Mouse (Mus musculus): ENCODE results near the gene Dnah6.

The Dnah6 gene

DNA sequence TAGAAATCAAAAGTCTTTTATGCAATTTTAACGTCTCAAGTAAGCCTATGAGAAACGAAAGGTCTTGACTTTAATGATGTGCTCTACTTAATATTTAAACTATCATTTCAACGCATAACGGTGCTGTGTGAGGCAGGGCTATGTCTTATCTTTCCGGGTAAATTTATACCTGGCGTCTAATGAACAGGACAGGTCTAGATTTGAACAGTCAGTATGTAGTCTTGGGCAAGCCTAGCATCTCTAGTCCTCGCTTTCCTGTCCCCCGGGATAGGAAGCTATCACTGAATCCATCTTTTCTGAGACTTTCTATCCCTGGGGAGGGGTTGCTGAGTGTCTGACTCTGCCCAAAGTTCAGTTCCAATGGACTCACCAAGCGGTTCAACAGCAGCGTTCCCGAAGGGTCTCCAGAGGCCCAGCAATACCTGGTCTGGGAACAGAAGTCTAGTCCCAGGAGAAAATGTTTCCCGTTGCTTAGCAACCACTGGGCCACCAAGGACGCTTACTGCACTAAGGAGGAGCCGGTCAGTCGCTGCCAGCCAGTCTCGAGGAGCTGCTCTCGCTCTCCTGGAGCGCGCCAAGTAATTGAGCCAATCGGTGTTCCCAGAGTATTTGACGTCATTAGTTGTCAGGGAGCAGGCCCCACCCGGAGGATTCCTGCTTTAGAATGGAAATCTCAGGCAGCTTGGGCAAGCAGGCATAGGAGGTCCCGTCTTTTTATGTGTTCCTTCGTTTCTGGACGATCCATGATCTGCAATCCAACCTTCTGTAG is at the start of gene Dnah6:
Dnah6 (minus strand) TSS at position 463 of the 769 bp plus-strand sequence.
- in situ Hi-C loops (cut with MboI, MseI): loop anchor here (5.0 kb wide), 1 partner anchor 179 kb away; no protein-coding TSS in a partner anchor

DNA sequence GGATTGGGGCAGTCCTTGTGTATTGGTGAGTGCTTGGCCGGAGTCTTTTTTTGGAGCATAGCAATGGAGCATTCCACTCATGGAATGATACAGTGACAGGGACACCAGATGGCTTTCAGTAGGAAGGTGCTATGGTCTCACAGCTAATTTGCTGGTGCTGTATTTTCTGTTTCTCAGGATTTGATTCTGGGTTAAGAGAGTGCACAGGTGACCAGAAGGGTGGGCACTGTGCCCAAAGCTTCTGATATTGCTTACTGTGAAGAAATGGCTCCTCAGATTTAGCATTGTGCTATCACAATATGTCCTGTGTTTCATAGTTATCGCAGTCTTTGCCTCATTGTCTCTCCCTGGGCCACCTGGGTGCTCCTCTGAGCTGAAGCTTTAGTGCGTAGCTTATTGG is 47.9 kb upstream of the Dnah6 start:
- in situ Hi-C loops (cut with MboI, MseI): no loop called here

DNA sequence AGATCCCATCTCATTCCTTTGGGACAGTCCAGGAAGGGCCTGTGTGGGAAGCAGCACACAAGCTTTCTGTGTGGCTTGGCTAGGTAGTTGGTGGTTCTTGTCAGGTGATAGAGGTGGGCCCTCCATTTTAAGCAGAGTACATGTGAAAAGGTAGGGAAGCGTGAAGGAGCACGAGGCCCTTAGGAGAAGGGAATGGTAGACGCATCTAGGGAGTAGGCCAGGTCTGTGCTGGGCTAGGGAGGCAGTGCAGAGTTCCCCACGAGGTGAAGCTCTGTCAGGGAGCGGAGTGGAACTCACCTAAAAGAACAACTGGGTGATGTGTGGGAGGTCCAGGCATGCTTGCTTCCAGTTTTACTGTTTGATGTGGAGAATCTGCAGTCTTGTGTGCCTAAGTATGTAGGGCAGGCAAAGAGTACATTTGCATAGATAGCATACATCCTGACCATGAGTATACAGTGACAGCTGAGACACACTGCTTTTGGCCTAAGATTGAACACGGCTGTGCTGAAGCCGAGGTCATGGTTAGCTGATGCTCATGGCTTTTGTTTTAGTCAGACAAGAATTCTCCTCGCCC is 46.4 kb upstream of the Dnah6 start:
- in situ Hi-C loops (cut with MboI, MseI): no loop called here

DNA sequence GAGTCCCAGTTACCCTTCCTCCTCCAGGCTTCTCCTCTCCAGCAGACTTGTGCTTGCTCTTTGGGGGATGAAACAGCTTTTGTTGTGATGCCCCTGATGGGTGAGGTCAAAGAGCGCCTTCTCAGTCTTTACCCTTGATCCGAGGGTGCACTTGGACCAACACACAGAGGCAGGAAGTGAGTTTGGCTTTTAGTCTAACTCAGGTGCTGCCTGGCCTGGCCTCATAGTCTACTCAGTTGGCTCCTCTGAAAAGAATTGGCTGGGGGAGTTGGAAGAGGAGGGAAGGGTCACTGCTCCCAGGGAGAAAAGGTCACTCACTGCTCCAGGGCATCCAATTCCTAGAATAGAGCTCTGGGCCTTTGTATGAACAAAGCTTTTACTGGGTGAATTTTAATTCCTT is 43.4 kb upstream of the Dnah6 start:
- in situ Hi-C loops (cut with MboI, MseI): no loop called here

DNA sequence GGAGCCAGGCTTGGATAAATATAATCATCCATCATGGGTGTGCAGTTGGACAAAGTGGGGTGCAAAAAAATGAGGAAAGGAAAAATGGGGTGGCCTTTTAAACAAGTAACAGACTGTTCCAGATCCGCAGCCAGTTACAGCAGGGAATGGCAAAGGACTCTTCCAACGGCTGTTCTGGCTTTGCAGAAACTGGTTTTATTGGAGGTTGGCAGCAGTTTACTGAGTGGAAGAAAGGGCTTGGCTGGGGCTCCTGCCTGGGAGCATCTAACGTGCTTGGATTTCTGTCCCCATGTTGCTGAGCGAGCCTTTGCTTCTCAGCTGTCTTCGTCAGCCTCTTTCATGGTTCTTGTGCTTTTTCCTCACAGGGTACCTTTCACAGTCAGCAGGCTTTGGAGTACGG is 38.7 kb upstream of the Dnah6 start:
- in situ Hi-C loops (cut with MboI, MseI): no loop called here

DNA sequence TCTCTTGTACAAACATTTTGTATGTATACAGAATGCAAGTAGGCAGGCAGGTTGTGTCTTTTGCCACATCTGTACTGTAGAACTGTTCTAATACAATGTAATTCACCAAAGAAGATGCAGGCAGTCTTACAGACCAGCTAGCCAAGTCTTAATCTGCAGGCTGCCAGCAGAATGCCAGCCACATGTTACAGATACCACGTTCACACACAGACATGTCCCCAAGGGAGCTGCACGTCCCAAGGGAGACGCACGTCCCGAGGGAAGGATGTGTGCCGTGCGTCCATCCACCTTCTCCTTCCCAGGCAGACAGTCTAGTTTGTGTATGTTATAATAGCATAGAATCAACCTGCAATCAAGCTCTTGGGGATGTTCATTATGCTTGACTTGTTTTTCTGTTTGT is 35.6 kb upstream of the Dnah6 start:
- in situ Hi-C loops (cut with MboI, MseI): no loop called here

DNA sequence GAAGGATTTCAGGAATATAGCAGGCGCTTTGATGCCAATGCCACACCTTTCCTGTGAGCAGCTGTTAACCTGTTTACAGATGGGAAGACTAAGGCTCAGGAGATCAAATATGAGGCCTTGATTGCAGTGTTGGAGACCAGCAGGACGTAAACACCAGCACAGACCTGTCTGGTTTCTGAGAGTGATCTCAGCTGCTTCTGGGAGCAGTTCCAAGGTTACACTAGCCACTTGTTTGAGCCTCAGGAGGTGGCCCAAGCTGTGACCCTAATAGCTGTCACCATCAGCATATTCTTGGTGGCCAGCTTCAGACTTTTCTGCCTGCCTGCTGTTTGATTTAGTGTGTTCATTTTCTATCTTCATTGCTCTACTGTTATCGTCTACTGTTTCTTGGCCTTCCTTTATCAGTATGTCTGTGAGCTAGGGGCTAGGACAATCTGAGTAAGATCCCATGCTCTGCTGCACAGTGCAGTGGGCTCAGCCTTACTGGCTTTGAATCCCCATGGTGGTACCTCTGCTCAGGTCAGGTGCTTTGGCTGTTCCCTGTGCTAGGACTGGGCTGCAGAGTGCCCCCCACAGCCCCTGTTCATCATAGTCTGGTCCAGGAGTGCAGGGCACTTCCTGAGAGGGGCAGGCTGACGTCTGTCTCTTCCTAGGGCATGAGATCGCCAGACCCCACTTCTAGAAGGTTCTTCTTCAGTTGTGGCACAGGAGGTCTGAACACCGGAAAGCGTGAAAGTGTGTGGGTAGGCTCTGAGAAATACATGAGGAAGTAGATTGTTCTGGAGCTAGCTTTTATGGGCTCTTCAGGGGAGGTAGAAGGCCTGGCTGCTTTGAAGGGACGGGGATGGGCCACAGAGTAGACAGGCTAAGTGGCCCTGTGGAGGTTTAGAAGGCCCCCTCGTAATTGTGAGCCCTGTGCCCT is 33.1 kb upstream of the Dnah6 start:
- in situ Hi-C loops (cut with MboI, MseI): no loop called here

DNA sequence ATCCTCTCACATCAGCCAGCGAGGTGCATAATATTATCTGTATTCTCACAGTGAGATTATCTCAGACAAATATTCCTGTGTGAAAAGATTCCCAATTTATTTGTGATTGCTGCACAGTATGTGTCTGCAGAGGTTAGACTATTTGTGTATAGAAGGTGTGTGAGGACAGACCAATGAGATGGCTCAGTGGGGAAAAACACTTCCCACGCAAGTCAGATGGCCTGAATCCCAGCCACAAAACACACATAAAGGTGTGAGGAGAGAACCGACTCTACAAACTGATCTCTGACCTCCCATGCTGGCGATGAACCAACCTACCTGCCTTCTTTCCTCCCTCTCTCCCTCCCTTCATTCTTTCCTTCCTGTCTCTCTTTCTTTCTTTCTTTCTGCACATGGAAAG is 32.1 kb upstream of the Dnah6 start:
- in situ Hi-C loops (cut with MboI, MseI): no loop called here

DNA sequence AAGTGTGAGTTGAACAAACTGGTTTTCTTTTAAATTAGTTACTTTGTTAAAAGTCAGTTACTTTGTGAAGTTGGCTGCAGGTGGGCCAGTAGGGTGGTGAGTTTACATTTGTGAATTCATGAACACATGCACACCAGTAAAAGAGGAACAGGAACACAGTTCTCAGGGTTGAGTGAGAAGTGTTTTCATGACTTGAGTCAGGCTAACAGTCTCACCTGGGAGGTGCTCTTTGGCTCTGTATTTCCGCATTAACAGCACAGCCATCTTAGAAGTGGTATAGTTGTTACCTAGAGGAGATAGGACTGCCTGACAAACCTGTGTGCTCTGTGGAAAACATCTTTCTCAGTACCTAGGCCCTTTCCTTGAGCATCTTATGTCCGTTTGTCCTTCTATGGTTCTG is 31.6 kb upstream of the Dnah6 start:
- in situ Hi-C loops (cut with MboI, MseI): no loop called here

DNA sequence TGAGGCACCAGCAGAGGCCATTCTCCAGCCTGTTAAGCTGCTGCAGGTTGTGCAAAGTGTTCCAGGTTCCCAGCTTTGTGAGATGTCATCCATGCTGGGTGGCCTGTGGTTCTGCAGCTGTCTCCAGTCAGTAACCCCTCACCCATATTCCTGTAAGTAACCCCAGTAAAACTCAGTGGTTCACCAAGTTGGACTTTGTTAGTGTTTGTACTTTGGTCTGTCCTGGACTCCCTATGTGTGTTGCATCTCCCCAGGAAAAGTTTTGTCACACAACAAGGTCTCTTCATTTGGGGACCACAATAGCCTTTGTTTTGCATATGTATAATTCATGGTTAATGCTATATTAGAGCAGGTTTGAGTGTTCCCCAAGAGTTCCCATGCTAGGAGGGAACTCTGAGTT is 30.9 kb upstream of the Dnah6 start:
- in situ Hi-C loops (cut with MboI, MseI): no loop called here

DNA sequence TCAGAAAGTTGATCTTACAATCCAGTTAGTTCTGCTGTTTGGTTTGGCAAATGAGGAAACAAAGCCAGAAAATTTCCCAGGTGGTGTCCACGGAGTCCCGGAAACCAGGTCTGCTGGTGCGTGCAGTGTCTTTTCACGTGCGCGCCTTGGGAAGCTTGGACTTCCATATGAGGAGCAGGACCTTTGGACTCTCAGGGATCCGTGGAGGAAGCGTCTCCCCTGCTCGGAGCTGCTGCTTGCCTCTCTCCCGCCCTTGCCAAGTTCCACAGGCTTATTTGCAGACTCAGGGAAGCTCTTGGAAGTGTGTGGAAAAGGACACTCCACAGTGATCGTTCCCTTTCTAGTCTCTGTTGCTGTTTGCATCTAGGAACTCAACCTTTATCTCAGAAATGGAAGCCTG is 29.9 kb upstream of the Dnah6 start:
- in situ Hi-C loops (cut with MboI, MseI): no loop called here

DNA sequence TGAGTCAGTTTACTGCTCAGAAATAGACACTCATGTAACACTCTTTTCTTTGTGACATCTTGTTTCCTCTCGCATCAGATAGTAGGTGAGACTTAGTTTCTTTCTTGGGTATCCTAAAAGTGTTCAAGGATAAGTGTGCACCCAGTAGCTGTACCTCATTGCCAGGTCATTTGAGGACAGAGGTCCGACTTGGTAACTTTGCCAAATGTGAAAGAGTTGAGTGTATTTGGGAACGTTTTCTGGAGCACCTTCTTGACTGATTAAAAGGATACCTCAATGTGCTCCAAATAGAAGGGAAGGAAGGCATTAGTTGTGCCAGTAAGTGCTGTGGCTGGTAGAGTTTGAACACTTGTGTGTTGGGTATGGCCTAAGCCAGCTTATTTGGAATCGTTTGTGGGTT is 28.4 kb upstream of the Dnah6 start:
- in situ Hi-C loops (cut with MboI, MseI): no loop called here

DNA sequence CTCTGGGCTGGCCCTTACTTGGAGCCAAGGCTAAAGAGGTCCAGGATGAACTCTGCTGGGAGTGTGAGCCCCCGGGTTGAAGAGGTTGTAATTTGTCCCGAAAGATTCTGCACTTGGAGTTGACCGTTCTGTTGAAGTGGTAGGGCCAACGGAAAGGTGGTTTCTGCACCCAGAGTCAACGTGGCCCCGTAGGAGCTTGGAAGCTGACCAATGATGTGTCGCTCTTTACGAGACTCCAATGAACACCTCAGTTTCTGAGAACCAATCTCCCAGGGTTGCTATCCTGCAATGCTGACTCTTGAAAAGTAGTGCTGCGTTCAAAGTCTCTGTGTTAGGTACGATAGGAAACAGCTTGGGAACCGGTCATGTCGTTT is 27.6 kb upstream of the Dnah6 start:
- in situ Hi-C loops (cut with MboI, MseI): no loop called here

DNA sequence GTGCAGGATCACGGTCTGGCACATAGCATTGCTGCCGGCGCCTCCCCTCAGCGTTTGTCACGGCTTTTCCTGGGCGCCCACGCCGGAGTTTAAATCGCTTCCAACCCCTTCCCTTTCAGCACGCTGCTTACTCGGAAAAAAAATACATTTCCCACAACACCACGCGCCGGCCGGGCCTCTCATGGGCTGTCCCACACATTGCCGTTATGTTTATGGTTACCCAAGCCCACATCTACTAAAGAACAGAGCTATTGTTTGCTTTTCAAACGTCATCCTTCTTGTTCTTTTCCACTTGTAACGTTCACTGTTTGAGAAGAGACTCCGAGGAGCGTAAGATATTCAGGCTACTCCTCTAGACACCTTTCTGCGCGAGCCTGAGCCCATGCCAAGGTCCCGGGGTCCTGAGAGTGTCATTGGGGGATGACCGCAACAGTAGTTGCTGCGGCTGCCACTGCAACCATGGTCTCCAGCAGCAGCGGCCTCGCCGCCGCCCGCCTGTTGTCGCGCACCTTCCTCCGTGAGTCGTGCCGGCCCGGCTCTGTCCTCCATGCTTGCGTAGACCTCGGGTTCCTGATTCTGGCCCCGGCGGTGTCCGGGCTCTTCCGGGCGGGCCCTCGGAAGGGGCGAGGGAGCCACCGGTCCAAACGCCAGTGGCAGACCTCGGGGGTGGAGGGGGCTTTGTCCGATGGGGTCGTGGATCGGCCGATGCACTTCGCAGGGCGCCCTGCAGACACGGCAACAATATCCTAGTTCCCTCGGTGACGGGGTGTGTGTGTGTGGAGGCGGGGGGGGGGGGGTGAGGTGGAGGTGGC is 27.0 kb upstream of the Dnah6 start, which contains the start of gene Suclg1:
Suclg1 (plus strand) TSS at position 146 of the 812 bp plus-strand sequence.
- in situ Hi-C loops (cut with MboI, MseI): no loop called here

DNA sequence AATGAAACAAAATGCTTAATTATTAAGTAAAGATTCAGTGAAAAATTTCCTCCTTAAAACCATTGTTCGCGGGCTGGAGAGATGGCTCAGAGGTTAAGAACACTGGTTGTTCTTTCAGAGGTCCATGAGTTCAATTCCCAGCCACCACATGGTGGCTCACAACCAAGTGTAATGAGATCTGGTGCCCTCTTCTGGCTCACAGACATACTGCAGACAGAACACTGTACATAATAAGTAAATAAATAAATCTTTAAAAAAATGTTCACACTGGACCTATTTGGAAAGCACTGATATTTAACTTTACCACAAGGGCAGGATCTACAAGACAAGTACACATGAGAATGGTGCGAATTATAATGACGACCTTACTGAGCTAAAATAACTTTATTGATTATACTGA is 26.0 kb upstream of the Dnah6 start:
- in situ Hi-C loops (cut with MboI, MseI): no loop called here

DNA sequence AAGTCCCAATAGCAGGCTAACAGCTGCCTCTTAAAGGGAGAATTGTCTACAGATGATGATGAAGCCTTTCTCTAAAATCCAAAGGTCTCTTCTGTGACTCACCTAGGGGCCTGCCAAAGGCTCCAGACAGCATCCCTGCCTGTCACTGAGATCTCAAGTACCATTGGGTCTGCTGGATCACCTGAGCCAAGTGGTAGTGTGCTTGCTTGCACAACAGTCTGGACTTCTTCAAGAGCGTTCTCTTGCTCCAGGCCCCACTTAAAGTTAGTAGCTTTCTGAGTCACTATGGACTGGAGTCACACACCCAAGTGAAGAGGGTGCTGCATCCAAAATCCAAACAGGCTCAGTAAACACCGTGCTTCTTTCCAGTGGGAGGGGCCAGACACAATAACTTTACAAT is 25.4 kb upstream of the Dnah6 start:
- in situ Hi-C loops (cut with MboI, MseI): no loop called here

DNA sequence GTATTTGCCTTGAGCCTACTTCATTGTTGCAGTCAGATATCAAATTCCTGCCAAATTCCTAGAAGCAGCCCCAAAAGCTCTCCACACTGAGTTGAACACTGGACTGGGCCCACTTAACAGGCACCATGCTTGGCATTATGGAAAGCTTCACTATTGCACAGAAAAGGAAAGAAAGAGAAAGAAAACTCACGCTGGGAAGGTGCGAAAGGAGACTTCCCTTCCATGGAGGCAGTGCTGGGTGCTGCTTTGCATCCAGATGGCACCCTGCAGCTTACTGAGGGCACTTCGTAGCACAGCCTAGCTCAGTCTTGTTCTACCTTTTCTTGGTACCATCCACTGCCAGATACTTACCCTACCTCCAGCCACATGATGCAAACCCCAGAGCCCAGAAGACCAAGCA is 14.2 kb upstream of the Dnah6 start:
- in situ Hi-C loops (cut with MboI, MseI): no loop called here

DNA sequence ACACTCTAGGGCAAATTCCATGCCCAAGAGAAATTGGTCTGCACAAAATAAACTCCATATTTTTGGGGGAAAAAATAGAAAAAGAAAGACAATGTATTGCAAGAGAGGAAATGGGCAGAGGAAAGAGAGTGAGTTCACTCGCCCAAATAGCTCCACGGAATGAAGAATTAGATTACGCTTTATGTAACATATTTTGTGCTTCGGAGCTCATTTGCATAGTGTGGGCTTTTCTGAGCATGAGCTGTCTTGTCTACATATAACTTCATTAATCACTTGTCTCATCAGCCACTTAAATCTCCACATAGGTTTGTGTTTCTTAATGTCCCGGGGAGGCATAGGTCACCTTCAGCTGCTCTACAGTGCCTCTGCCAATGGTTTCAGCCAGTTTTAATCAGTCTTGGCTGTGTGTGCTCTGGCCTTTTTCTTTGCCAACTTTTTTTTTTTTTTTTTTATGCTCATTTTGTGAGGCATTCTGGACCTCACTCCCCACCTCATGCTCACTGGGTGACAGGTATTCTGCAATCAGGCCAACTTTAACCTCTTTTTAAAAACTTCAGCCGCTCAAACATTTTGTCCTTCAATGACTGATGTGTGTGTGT is 12.9 kb upstream of the Dnah6 start:
- in situ Hi-C loops (cut with MboI, MseI): no loop called here

DNA sequence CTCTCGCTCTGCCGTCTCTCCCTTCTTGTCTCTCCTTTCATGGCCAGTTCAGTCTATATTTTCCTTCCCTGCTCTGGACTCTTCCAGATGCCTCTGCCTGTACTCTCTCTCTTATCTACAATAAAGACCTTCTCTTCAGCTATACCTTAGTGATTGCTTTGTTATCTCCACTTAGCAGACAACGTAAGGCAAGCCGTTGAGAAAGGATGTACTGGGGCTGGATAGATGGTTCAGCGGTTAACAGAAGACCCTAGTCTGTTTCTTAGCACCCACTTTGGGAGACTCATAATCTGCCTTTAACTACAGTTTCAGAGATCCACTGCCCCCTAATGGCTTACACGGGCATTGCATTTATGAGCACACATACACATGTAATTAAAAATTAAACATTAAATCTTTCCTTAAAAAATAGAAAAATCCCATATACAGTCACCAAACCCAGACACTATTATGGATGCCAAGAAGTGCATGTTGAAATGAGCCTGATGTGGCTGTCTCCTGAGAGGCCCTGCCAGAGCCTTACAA is 11.8 kb upstream of the Dnah6 start:
- in situ Hi-C loops (cut with MboI, MseI): no loop called here

DNA sequence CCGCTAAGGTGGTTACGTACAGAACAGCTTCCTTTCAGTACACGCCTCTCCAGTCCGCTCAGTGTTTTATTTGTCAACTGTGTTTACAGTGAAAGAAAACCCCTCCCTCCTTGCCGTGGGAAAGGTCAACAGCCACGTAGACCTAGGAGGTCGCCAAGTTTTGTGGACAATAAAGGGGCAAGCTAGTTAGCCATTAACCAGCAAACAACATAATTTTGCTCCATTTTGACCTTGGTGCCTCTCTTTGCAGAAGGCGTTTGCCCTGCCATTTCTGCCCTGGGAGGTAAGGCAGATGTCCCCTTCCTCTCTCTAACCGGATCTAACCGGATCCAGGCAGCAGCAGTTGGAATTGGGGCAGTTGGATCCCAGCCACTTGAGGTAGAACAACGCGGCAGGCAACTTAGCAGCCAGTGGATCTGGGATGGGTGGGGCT is 10.7 kb upstream of the Dnah6 start:
- in situ Hi-C loops (cut with MboI, MseI): no loop called here

DNA sequence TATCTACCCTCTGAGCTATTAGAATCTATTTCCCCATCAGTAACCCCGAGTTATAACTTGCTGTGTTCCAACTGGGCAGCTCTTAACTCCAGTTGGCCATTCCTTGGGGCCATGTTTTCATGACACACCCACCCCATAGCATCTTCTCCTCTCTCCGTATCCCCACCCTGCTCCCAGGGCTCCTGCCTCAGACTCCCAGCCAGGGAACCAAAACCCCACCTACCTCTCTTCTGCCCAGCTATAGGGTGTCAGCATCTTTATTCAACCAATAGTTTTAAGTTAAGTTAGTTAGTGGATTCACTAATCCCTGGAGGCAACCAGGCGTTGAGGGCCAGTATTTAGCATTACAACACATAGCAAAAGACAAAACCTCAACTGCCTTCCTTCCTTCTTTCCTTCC is 7.4 kb upstream of the Dnah6 start:
- in situ Hi-C loops (cut with MboI, MseI): no loop called here
